Comparison of ENCODE assay signal across 32 mouse cellular contexts in genomic region chr8:121542901-121543300, GRCm38 (mm10). TPM values are rescaled to one million over a fixed set of nuclear protein-coding genes. Genes with fewer than 3 reads are reported as not detected.
"Had no signal": no experiment of that assay in that cellular context is flagged by ENCODE, and none has a peak within 500 bp of the region (broad histone marks: within the 10 kb centered on the region; RNA-seq: fewer than 3 reads in every experiment).

No protein-coding gene starts in this region.

- DNase-seq: kidney, adult 18-20 months; kidney, adult 9 months; kidney, postnatal 14 days; kidney, postnatal 4 days; layer of hippocampus, adult 9-11 months; liver; lung, adult 18-20 months; retina, postnatal 1 day; right cerebral cortex, postnatal 25 days; spleen, adult 18-20 months; thymus, postnatal 25 days had no signal

- H3K9ac ChIP-seq: limb, embryonic 13.5 days; liver, embryonic 12.5 days; liver, embryonic 15.5 days; midbrain, embryonic 12.5 days; neural tube, embryonic 13.5 days; stomach, embryonic 15.5 days had no signal

- H3K4me2 ChIP-seq: limb, embryonic 13.5 days; liver, embryonic 12.5 days; liver, embryonic 15.5 days; midbrain, embryonic 12.5 days; neural tube, embryonic 13.5 days; stomach, embryonic 15.5 days had no signal

- ATAC-seq: intestine, embryonic 16.5 days; liver, embryonic 12.5 days; midbrain, embryonic 16.5 days had no signal

- H3K27ac ChIP-seq: limb, embryonic 10.5 days; limb, embryonic 13.5 days; liver, embryonic 12.5 days; liver, embryonic 15.5 days; midbrain, embryonic 12.5 days; neural tube, embryonic 13.5 days; stomach, embryonic 15.5 days had no signal

- H3K4me3 ChIP-seq: limb, embryonic 10.5 days; limb, embryonic 13.5 days; liver, embryonic 12.5 days; liver, embryonic 15.5 days; midbrain, embryonic 12.5 days; myocyte; neural tube, embryonic 13.5 days; stomach, embryonic 15.5 days had no signal

- H3K9me3 ChIP-seq: limb, embryonic 10.5 days; liver, embryonic 12.5 days; liver, embryonic 15.5 days; midbrain, embryonic 12.5 days; stomach, embryonic 15.5 days had no signal

- H3K36me3 ChIP-seq: limb, embryonic 10.5 days; limb, embryonic 13.5 days; liver, embryonic 12.5 days; liver, embryonic 15.5 days; midbrain, embryonic 12.5 days; neural tube, embryonic 13.5 days; stomach, embryonic 15.5 days had no signal

- H3K4me1 ChIP-seq: limb, embryonic 10.5 days; limb, embryonic 13.5 days; liver, embryonic 12.5 days; liver, embryonic 15.5 days; stomach, embryonic 15.5 days had no signal

RNA-seq across cellular contexts. Expression of gene 1700018B08Rik, which starts 1.2 kb away (rescaled TPM):
- total RNA-seq: layer of hippocampus, adult 18-20 months; layer of hippocampus, postnatal 25 days; left cerebral cortex, adult 18-20 months; left cerebral cortex, postnatal 25 days; megakaryocyte progenitor cell, adult 5-6 weeks; megakaryocyte-erythroid progenitor cell, adult 5-6 weeks; monocyte, adult 5-6 weeks; neutrophil, adult 5-6 weeks had no signal
- polyA plus RNA-seq: intestine, embryonic 16.5 days; kidney, embryonic 16.5 days; limb, embryonic 10.5 days; limb, embryonic 13.5 days; liver, embryonic 12.5 days; liver, embryonic 15.5 days; lung, embryonic 16.5 days; midbrain, embryonic 12.5 days; midbrain, embryonic 16.5 days; myocyte; neural tube, embryonic 13.5 days; stomach, embryonic 15.5 days; thymus, postnatal 0 days had no signal
